ENCODE assay signal across 9 mouse cellular contexts in the genomic region with DNA sequence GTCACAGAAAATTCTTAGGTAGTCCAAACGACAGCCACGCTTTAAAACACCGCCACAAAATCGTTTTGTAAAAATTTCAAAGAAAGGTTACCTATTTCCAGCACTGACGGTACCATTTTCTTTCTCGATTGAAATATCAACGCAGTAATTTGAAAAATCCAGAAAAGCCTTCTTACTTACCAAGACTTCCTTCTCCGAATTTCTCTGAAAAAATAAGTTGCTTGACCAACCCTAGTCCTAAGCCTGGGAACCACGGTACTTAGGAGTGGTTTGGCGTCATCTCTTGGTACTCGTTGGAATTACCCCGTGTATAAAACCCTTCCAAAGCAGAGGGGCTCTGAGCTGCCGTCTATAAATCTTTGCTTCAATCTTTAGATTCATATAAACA. TPM values are rescaled to one million over a fixed set of nuclear protein-coding genes. Genes with fewer than 3 reads are reported as not detected.
DNase-seq lines count a peak whose midpoint lies in the region; ATAC-seq and TF ChIP-seq lines count a peak whose summit lies in the region.
"Had no signal": no experiment of that assay in that cellular context is flagged by ENCODE, and none has a peak within 500 bp of the region (broad histone marks: within the 10 kb centered on the region; RNA-seq: fewer than 3 reads in every experiment).

A gene (minus strand): TSS at position 255 of the 388 bp plus-strand sequence.

- no peaks in the 10 kb centered on the region for H3K36me3 ChIP-seq in intestine, postnatal 0 days (ENCODE audit: control insufficient read depth, insufficient read depth)
- no peaks in the 10 kb centered on the region for H3K36me3 ChIP-seq in intestine, embryonic 16.5 days (ENCODE audit: control insufficient read depth, insufficient read depth, low read length)
- no peaks in the 10 kb centered on the region for H3K36me3 ChIP-seq in kidney, embryonic 15.5 days
- no peaks in the 10 kb centered on the region for H3K36me3 ChIP-seq in hindbrain, embryonic 16.5 days (ENCODE audit: control insufficient read depth, insufficient read depth, low read length)
- H3K36me3 ChIP-seq: lung, embryonic 15.5 days had no signal

- no peak within 1 kb of the TSS for H3K27ac ChIP-seq in intestine, postnatal 0 days (ENCODE audit: low read depth, low read length)
- H3K27ac ChIP-seq in intestine, embryonic 16.5 days (ENCODE audit: low read length), result no peak within 1 kb of the TSS
- peak within 1 kb of the TSS; percentile 48; the same call in 1 of the 2 replicates for H3K27ac ChIP-seq in kidney, embryonic 15.5 days
- H3K27ac ChIP-seq in hindbrain, embryonic 16.5 days (ENCODE audit: low read depth, low read length), result no peak within 1 kb of the TSS
- H3K27ac ChIP-seq: lung, embryonic 15.5 days had no signal

- no peak within 1 kb of the TSS for H3K4me2 ChIP-seq in intestine, postnatal 0 days (replicated peaks; ENCODE audit: low read depth)
- no peak within 1 kb of the TSS for H3K4me2 ChIP-seq in intestine, embryonic 16.5 days (ENCODE audit: low read depth, low read length)
- peak within 1 kb of the TSS; percentile 36 for H3K4me2 ChIP-seq in kidney, embryonic 15.5 days
- no peak within 1 kb of the TSS for H3K4me2 ChIP-seq in hindbrain, embryonic 16.5 days (ENCODE audit: low read length)
- H3K4me2 ChIP-seq: lung, embryonic 15.5 days had no signal

- H3K4me1 ChIP-seq in intestine, postnatal 0 days (replicated peaks; ENCODE audit: control insufficient read depth, insufficient read depth, low read length), result no peaks in the 10 kb centered on the region
- no peaks in the 10 kb centered on the region for H3K4me1 ChIP-seq in intestine, embryonic 16.5 days (ENCODE audit: control insufficient read depth, insufficient read depth, low read length)
- H3K4me1 ChIP-seq in kidney, embryonic 15.5 days, result no peaks in the 10 kb centered on the region
- H3K4me1 ChIP-seq in hindbrain, embryonic 16.5 days (ENCODE audit: control insufficient read depth, insufficient read depth, low read depth, low read length), result no peaks in the 10 kb centered on the region
- H3K4me1 ChIP-seq: lung, embryonic 15.5 days had no signal

- no peak within 1 kb of the TSS for H3K4me3 ChIP-seq in intestine, postnatal 0 days (ENCODE audit: low read depth, low read length)
- H3K4me3 ChIP-seq in intestine, embryonic 16.5 days (ENCODE audit: low read length), result no peak within 1 kb of the TSS
- no peak within 1 kb of the TSS for H3K4me3 ChIP-seq in kidney, embryonic 15.5 days (replicated peaks)
- H3K4me3 ChIP-seq in hindbrain, embryonic 16.5 days (ENCODE audit: low read length), result no peak within 1 kb of the TSS
- H3K4me3 ChIP-seq: lung, embryonic 15.5 days had no signal

- no peak within 1 kb of the TSS for H3K9ac ChIP-seq in intestine, postnatal 0 days (ENCODE audit: low read depth, low read length)
- no peak within 1 kb of the TSS for H3K9ac ChIP-seq in intestine, embryonic 16.5 days (ENCODE audit: low read depth, low read length)
- no peak within 1 kb of the TSS for H3K9ac ChIP-seq in kidney, embryonic 15.5 days
- no peak within 1 kb of the TSS for H3K9ac ChIP-seq in hindbrain, embryonic 16.5 days (ENCODE audit: low read depth, low read length)
- H3K9ac ChIP-seq: lung, embryonic 15.5 days had no signal

- TF ChIP-seq CTCF in intestine, postnatal 0 days (IDR thresholded peaks at IDR 0.05; ENCODE audit: low read depth), result peak; percentile 26

- peak; percentile 21 for DNase-seq in ES-CJ7 (ENCODE audit: low read depth, low spot score)
- peak; percentile 60 to 72 for DNase-seq in cerebellum, postnatal 14 days
- DNase-seq in lung, postnatal 4 days, result peak; percentile 32 to 71
- DNase-seq in thymus, postnatal 10 days (ENCODE audit: low spot score in 2 of 2), result peak; percentile 44 to 62

- WGBS in intestine, postnatal 0 days, result 73% methylated on average over 13 of the region's 13 CpGs
- WGBS in intestine, embryonic 16.5 days, result 78% methylated on average over 13 of the region's 13 CpGs
- 78% methylated on average over 13 of the region's 13 CpGs for WGBS in kidney, embryonic 15.5 days
- WGBS in hindbrain, embryonic 16.5 days, result 89% methylated on average over 13 of the region's 13 CpGs

- H3K27me3 ChIP-seq in intestine, postnatal 0 days (replicated peaks; ENCODE audit: control insufficient read depth, insufficient read depth, low read length), result no peaks in the 10 kb centered on the region
- H3K27me3 ChIP-seq in intestine, embryonic 16.5 days (replicated peaks; ENCODE audit: control insufficient read depth, insufficient read depth, low read length), result no peaks in the 10 kb centered on the region
- no peaks in the 10 kb centered on the region for H3K27me3 ChIP-seq in kidney, embryonic 15.5 days
- no peaks in the 10 kb centered on the region for H3K27me3 ChIP-seq in hindbrain, embryonic 16.5 days (replicated peaks; ENCODE audit: control insufficient read depth, insufficient read depth, low read length)
- H3K27me3 ChIP-seq: lung, embryonic 15.5 days had no signal

- ATAC-seq in intestine, postnatal 0 days, result no peak
- ATAC-seq in intestine, embryonic 16.5 days, result no peak
- ATAC-seq in kidney, embryonic 15.5 days (replicated peaks; ENCODE audit: low FRiP score), result no peak
- ATAC-seq in hindbrain, embryonic 16.5 days, result no peak

- H3K9me3 ChIP-seq in intestine, postnatal 0 days (ENCODE audit: control insufficient read depth), result no peaks in the 10 kb centered on the region
- no peaks in the 10 kb centered on the region for H3K9me3 ChIP-seq in intestine, embryonic 16.5 days (ENCODE audit: control insufficient read depth, low read length)
- H3K9me3 ChIP-seq in kidney, embryonic 15.5 days (replicated peaks), result no peaks in the 10 kb centered on the region
- no peaks in the 10 kb centered on the region for H3K9me3 ChIP-seq in hindbrain, embryonic 16.5 days (ENCODE audit: control insufficient read depth, low read length)
- H3K9me3 ChIP-seq: lung, embryonic 15.5 days had no signal

RNA-seq across cellular contexts. Expression of the gene that starts here (rescaled TPM):
- 0.27 and 0.43 TPM in 2 replicates for polyA plus RNA-seq in intestine, postnatal 0 days (2015; fragmentation: Nextera tagmentation; extraction: Ambion mirVana)
- polyA plus RNA-seq in intestine, embryonic 16.5 days (2015; fragmentation: Nextera tagmentation; extraction: Ambion mirVana), result 0.54 and 1.1 TPM in 2 replicates
- 0.60 and 0.93 TPM in 2 replicates for polyA plus RNA-seq in kidney, embryonic 15.5 days (2015; fragmentation: Nextera tagmentation; extraction: Ambion mirVana)
- 0.25 and 0.31 TPM in 2 replicates for polyA plus RNA-seq in hindbrain, embryonic 16.5 days (2015; fragmentation: Nextera tagmentation; extraction: Ambion mirVana)
